Mouse (Mus musculus) mammary gland, adult 2 months (tissue): ENCODE measurements around the gene Rasgef1b. TPM values are rescaled to one million over a fixed set of nuclear protein-coding genes. Genes with fewer than 3 reads are reported as not detected.

Source experiments
- polyA plus RNA-seq: library from polyadenylated mRNA; depleted of rRNA; stranded (reverse); fragments of >200 nt; gene quantifications from 2 replicates; pipeline ENCODE4 v1.2.3, GENCODE M21; 2012; ENCODE audit warnings: low replicate concordance; rRNA removed

Gene Rasgef1b
- polyA plus RNA-seq = 4.4 and 4.5 TPM in 2 replicates

GRCm38 (mm10) chr5:99728649-99729212 is at the start of gene Rasgef1b:
Gene Rasgef1b, minus strand, starts transcription at chr5:99729065.

Other genes with a start within 250 kb of the Rasgef1b start
- not detected in 2 replicates for gene Vamp9, start 177.2 kb upstream of the Rasgef1b start, polyA plus RNA-seq
- gene Hnrnpd, start 249.9 kb upstream of the Rasgef1b start, polyA plus RNA-seq = 8.3 and 40.6 TPM in 2 replicates
- gene 4930524J08Rik, start 250.0 kb upstream of the Rasgef1b start, polyA plus RNA-seq = 0.40 and 4.4 TPM in 2 replicates